Mouse (Mus musculus): ENCODE results near the gene Rgs6.

Rgs6 gene

GRCm38 (mm10) chr12:82664598-82664997 is 76.5 kb downstream of the Rgs6 start:
- DNase-seq: no peak

- DNase-seq: no peak
Observed at GRCm38 (mm10) chr12:82667441-82667840, 79.3 kb downstream of the Rgs6 start.

- no peak for DNase-seq
Observed at GRCm38 (mm10) chr12:82670201-82670737, 82.2 kb downstream of the Rgs6 start.

GRCm38 (mm10) chr12:82671591-82671990 is 83.5 kb downstream of the Rgs6 start:
- DNase-seq: no peak

- no peak for DNase-seq
Observed at GRCm38 (mm10) chr12:82675137-82675536, 87.0 kb downstream of the Rgs6 start.

GRCm38 (mm10) chr12:82687015-82687414 is 98.9 kb downstream of the Rgs6 start:
- no peak for DNase-seq

- DNase-seq: no peak
Observed at GRCm38 (mm10) chr12:82698886-82699527, 110.9 kb downstream of the Rgs6 start.

- DNase-seq: no peak
Observed at GRCm38 (mm10) chr12:82699528-82699905, 111.4 kb downstream of the Rgs6 start.

GRCm38 (mm10) chr12:82700241-82700640 is 112.1 kb downstream of the Rgs6 start:
- DNase-seq: no peak

GRCm38 (mm10) chr12:82700840-82701239 is 112.7 kb downstream of the Rgs6 start:
- DNase-seq: peak; percentile 20

GRCm38 (mm10) chr12:82701359-82701758 is 113.3 kb downstream of the Rgs6 start:
- DNase-seq: no peak

- no peak for DNase-seq
Observed at GRCm38 (mm10) chr12:82710376-82710775, 122.3 kb downstream of the Rgs6 start.

GRCm38 (mm10) chr12:82714284-82714683 is 126.2 kb downstream of the Rgs6 start:
- DNase-seq: no peak

GRCm38 (mm10) chr12:82723017-82723540 is 135.0 kb downstream of the Rgs6 start:
- no peak for DNase-seq

GRCm38 (mm10) chr12:82726255-82726654 is 138.2 kb downstream of the Rgs6 start:
- no peak for DNase-seq

GRCm38 (mm10) chr12:82731587-82731986 is 143.5 kb downstream of the Rgs6 start:
- DNase-seq: peak; percentile 1

GRCm38 (mm10) chr12:82742955-82743354 is 154.9 kb downstream of the Rgs6 start:
- no peak for DNase-seq

- DNase-seq: no peak
Observed at GRCm38 (mm10) chr12:82744026-82744425, 155.9 kb downstream of the Rgs6 start.

- DNase-seq: no peak
Observed at GRCm38 (mm10) chr12:82744826-82745225, 156.7 kb downstream of the Rgs6 start.

GRCm38 (mm10) chr12:82747099-82747498 is 159.0 kb downstream of the Rgs6 start:
- DNase-seq: no peak

- no peak for DNase-seq
Observed at GRCm38 (mm10) chr12:82751846-82752245, 163.8 kb downstream of the Rgs6 start.

GRCm38 (mm10) chr12:82754501-82754900 is 166.4 kb downstream of the Rgs6 start:
- DNase-seq: no peak

- DNase-seq: no peak
Observed at GRCm38 (mm10) chr12:82756756-82757155, 168.7 kb downstream of the Rgs6 start.

GRCm38 (mm10) chr12:82757367-82757766 is 169.3 kb downstream of the Rgs6 start:
- no peak for DNase-seq

GRCm38 (mm10) chr12:82762046-82762445 is 174.0 kb downstream of the Rgs6 start:
- DNase-seq: no peak

All from thymus, postnatal 25 days (tissue).